Mouse (Mus musculus): ENCODE data around the gene Ctnnd1. TPM values are rescaled to one million over a fixed set of nuclear protein-coding genes. Genes with fewer than 3 reads are reported as not detected.
A peak's percentile ranks its signal among the peaks of the same experiment; 100 is the strongest.

The Ctnnd1 gene
- polyA plus RNA-seq, 1 experiment: 14.7 TPM

DNA sequence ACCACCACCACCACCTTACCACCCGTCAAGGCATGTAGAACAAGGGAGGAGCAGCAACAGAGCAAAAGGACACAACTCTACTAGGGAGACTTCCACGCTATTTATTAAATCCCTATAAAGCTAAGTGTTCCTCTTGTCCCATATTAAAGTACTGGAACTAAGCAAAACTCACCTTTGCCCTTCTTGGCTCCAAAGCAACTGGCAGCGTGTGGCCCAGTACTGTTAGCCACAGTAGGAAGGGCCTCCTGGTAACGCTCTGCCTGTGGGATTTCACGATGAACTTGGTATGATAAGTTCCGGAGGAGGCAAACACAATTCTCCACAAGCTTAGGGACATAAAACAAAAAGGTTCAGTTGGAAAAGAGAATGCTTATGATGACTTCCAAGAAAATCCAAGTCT, 37.8 kb downstream of the Ctnnd1 start:
- no peak for DNase-seq (ENCODE audit: low read depth in 1 of 2, low spot score in 2 of 2)
- H3K27me3 ChIP-seq (ENCODE audit: control insufficient read depth, insufficient read depth, low read length): no peaks in the 10 kb centered on the region
- no peaks in the 10 kb centered on the region for H3K4me1 ChIP-seq (ENCODE audit: control insufficient read depth, insufficient read depth, insufficient read length)
- no peak overlapping the region for H3K4me3 ChIP-seq (ENCODE audit: extremely low read depth, insufficient read depth, insufficient read length)
- 0 out of 2 replicates have a peak, but pooled peaks cover 1% of the 10 kb centered on the region for H3K36me3 ChIP-seq (ENCODE audit: control insufficient read depth, insufficient read depth, low read length)
- 93% methylated on average over 6 of the region's 6 CpGs for WGBS
- no peak for TF ChIP-seq CTCF (IDR thresholded peaks at IDR 0.05; ENCODE audit: extremely low read depth, insufficient read depth, insufficient read length, insufficient replicate concordance)
- no peak for TF ChIP-seq POLR2A (IDR thresholded peaks at IDR 0.05; ENCODE audit: low read depth, low read length)
- H3K27ac ChIP-seq (ENCODE audit: insufficient read depth, low read length): no peak overlapping the region

DNA sequence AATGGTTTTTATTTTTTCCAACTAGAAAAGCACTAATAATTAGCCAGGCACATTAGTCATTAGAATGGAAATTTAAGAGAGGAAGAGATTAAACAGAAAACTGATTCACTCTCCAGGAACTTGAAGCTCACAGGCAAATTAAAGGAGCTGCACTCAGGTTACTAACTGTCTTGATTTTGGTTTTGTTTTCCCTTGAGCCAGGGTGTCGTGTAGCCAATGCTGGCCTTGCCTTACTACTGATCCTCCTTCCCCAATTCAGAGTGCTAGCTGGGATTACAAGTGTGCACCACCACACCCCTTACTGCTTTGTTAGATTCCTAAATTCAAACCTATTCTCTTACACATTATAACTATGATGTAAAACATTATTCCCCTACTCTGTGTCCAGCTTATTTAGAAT, 42.7 kb downstream of the Ctnnd1 start:
- Histone ChIP-seq H3K27ac (ENCODE audit: insufficient read depth, low read length) (no peak overlapping the region), H3K27me3 (ENCODE audit: control insufficient read depth, insufficient read depth, low read length) (no peaks in the 10 kb centered on the region), H3K4me1 (ENCODE audit: control insufficient read depth, insufficient read depth, insufficient read length) (no peaks in the 10 kb centered on the region), H3K4me3 (ENCODE audit: extremely low read depth, insufficient read depth, insufficient read length) (no peak overlapping the region), H3K36me3 (ENCODE audit: control insufficient read depth, insufficient read depth, low read length) (peaks cover 1% of the 10 kb centered on the region; the same call in 1 of the 2 replicates)
- WGBS: 76% methylated on average over 1 of the region's 1 CpGs
- TF ChIP-seq POLR2A (IDR thresholded peaks at IDR 0.05; ENCODE audit: low read depth, low read length) (no peak), CTCF (IDR thresholded peaks at IDR 0.05; ENCODE audit: extremely low read depth, insufficient read depth, insufficient read length, insufficient replicate concordance) (no peak)
- no peak for DNase-seq (ENCODE audit: low read depth in 1 of 2, low spot score in 2 of 2)

GRCm38 (mm10) chr2:84600977-84601376, 49.6 kb downstream of the Ctnnd1 start:
- TF ChIP-seq POLR2A (IDR thresholded peaks at IDR 0.05; ENCODE audit: low read depth, low read length): no peak
- no peak for TF ChIP-seq CTCF (IDR thresholded peaks at IDR 0.05; ENCODE audit: extremely low read depth, insufficient read depth, insufficient read length, insufficient replicate concordance)
- Histone ChIP-seq H3K27me3 (ENCODE audit: control insufficient read depth, insufficient read depth, low read length) (no peaks in the 10 kb centered on the region), H3K4me1 (ENCODE audit: control insufficient read depth, insufficient read depth, insufficient read length) (no peaks in the 10 kb centered on the region), H3K36me3 (ENCODE audit: control insufficient read depth, insufficient read depth, low read length) (no peaks in the 10 kb centered on the region; the same call in 1 of the 2 replicates), H3K4me3 (ENCODE audit: extremely low read depth, insufficient read depth, insufficient read length) (no peak overlapping the region), H3K27ac (ENCODE audit: insufficient read depth, low read length) (no peak overlapping the region)
- DNase-seq (ENCODE audit: low read depth in 1 of 2, low spot score in 2 of 2): no peak
- 55% methylated on average over 2 of the region's 2 CpGs for WGBS

- Histone ChIP-seq H3K4me3 (ENCODE audit: extremely low read depth, insufficient read depth, insufficient read length) (no peak overlapping the region), H3K4me1 (ENCODE audit: control insufficient read depth, insufficient read depth, insufficient read length) (no peaks in the 10 kb centered on the region), H3K27me3 (ENCODE audit: control insufficient read depth, insufficient read depth, low read length) (no peaks in the 10 kb centered on the region), H3K36me3 (ENCODE audit: control insufficient read depth, insufficient read depth, low read length) (no peaks in the 10 kb centered on the region; the same call in 1 of the 2 replicates), H3K27ac (ENCODE audit: insufficient read depth, low read length) (no peak overlapping the region)
- WGBS: 92% methylated on average over 6 of the region's 6 CpGs
- DNase-seq (ENCODE audit: low read depth in 1 of 2, low spot score in 2 of 2): no peak
- TF ChIP-seq CTCF (IDR thresholded peaks at IDR 0.05; ENCODE audit: extremely low read depth, insufficient read depth, insufficient read length, insufficient replicate concordance): no peak
- TF ChIP-seq POLR2A (IDR thresholded peaks at IDR 0.05; ENCODE audit: low read depth, low read length): no peak
Observed at GRCm38 (mm10) chr2:84599270-84599888, 51.2 kb downstream of the Ctnnd1 start.

- H3K36me3 ChIP-seq (ENCODE audit: control insufficient read depth, insufficient read depth, low read length): no peaks in the 10 kb centered on the region
- no peak overlapping the region for H3K4me3 ChIP-seq (ENCODE audit: extremely low read depth, insufficient read depth, insufficient read length)
- 92% methylated on average over 1 of the region's 1 CpGs for WGBS
- no peak overlapping the region for H3K27ac ChIP-seq (ENCODE audit: insufficient read depth, low read length)
- H3K27me3 ChIP-seq (ENCODE audit: control insufficient read depth, insufficient read depth, low read length): no peaks in the 10 kb centered on the region
- no peaks in the 10 kb centered on the region for H3K4me1 ChIP-seq (ENCODE audit: control insufficient read depth, insufficient read depth, insufficient read length)
- TF ChIP-seq POLR2A (IDR thresholded peaks at IDR 0.05; ENCODE audit: low read depth, low read length) (no peak), CTCF (IDR thresholded peaks at IDR 0.05; ENCODE audit: extremely low read depth, insufficient read depth, insufficient read length, insufficient replicate concordance) (no peak)
- no peak for DNase-seq (ENCODE audit: low read depth in 1 of 2, low spot score in 2 of 2)
Observed at GRCm38 (mm10) chr2:84597123-84597522, 53.4 kb downstream of the Ctnnd1 start.

DNA sequence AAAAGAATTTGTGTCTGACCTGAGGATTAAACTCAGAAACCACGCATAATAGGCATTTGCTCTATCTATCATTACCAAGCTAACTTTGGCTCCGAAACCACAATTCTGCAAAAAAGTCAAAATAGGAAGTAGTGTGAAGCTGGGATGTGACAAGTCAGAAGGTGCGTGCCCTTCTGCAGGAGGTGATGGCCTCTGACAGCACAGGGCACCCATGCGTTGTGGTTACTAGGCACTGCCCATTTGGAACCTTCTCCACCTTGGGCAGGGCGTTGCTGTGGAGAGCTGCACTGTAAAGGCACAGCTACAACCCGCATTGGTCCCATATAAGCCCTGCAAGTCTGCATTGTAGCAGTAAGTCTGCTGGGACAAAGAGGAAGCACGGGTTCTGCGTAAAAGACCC, 57.8 kb downstream of the Ctnnd1 start:
- H3K4me3 ChIP-seq (ENCODE audit: extremely low read depth, insufficient read depth, insufficient read length): no peak overlapping the region
- H3K36me3 ChIP-seq (ENCODE audit: control insufficient read depth, insufficient read depth, low read length): no peaks in the 10 kb centered on the region
- no peaks in the 10 kb centered on the region for H3K4me1 ChIP-seq (ENCODE audit: control insufficient read depth, insufficient read depth, insufficient read length)
- H3K27me3 ChIP-seq (ENCODE audit: control insufficient read depth, insufficient read depth, low read length): no peaks in the 10 kb centered on the region
- TF ChIP-seq POLR2A (IDR thresholded peaks at IDR 0.05; ENCODE audit: low read depth, low read length) (no peak), CTCF (IDR thresholded peaks at IDR 0.05; ENCODE audit: extremely low read depth, insufficient read depth, insufficient read length, insufficient replicate concordance) (no peak)
- H3K27ac ChIP-seq (ENCODE audit: insufficient read depth, low read length): peak overlapping the region; percentile 54
- DNase-seq (ENCODE audit: low read depth in 1 of 2, low spot score in 2 of 2): no peak
- WGBS: 19% methylated on average over 8 of the region's 8 CpGs

GRCm38 (mm10) chr2:84585700-84586099, 64.9 kb downstream of the Ctnnd1 start:
- Histone ChIP-seq H3K27me3 (ENCODE audit: control insufficient read depth, insufficient read depth, low read length) (no peaks in the 10 kb centered on the region), H3K4me3 (ENCODE audit: extremely low read depth, insufficient read depth, insufficient read length) (no peak overlapping the region), H3K36me3 (ENCODE audit: control insufficient read depth, insufficient read depth, low read length) (no peaks in the 10 kb centered on the region), H3K4me1 (ENCODE audit: control insufficient read depth, insufficient read depth, insufficient read length) (no peaks in the 10 kb centered on the region), H3K27ac (ENCODE audit: insufficient read depth, low read length) (no peak overlapping the region)
- no peak for DNase-seq (ENCODE audit: low read depth in 1 of 2, low spot score in 2 of 2)
- WGBS: 94% methylated on average over 8 of the region's 8 CpGs
- TF ChIP-seq CTCF (IDR thresholded peaks at IDR 0.05; ENCODE audit: extremely low read depth, insufficient read depth, insufficient read length, insufficient replicate concordance): no peak
- no peak for TF ChIP-seq POLR2A (IDR thresholded peaks at IDR 0.05; ENCODE audit: low read depth, low read length)

Measured in spleen, adult 2 months (tissue).